8 mouse cellular contexts compared by ENCODE assay signal in the genomic region with DNA sequence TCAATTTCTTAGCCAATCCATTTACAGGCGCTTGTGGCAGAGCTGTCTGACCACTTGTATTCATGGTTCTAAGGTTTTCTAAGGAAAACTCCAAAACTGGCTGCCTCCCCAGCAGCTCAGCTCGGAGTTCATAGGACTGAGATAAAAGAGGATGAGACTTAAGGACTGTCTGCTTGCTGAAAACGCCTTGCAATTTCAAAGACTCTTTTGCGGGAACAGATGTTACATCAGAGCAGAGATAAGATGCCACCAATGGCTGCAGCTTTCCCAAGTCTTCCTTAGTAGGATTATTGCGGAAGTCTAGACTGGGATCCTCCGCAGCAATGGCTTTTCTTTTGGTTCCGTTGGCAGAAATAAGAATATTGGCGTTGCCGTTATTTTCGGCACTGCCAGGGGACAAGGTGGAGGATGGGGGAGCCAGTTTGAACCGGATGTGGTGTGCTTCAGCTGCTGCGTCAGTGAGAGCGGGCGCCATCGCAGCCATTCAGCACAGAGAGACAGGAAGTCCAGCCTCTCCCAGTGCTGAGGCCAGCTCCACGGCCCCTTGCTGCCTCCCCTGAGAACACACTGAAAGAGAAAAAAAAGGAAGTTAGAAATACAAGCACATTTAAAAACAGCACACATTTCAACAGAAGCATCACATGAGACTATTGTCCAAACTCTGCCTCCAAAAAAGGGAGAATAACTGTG. TPM values are rescaled to one million over a fixed set of nuclear protein-coding genes. Genes with fewer than 3 reads are reported as not detected.
DNase-seq lines count a peak whose midpoint lies in the region; ATAC-seq and TF ChIP-seq lines count a peak whose summit lies in the region.
"Had no signal": no experiment of that assay in that cellular context is flagged by ENCODE, and none has a peak within 500 bp of the region (broad histone marks: within the 10 kb centered on the region; RNA-seq: fewer than 3 reads in every experiment).

No protein-coding gene starts in this region.

- peaks cover 89% of the 10 kb centered on the region for H3K79me2 ChIP-seq in CH12.LX (replicated peaks; ENCODE audit: control insufficient read depth, extremely low read depth, insufficient read depth, poor library complexity, severe bottlenecking)

- in situ Hi-C loops in CH12.LX (cut with MboI; ENCODE audit: low pct_ligation_motif_present, low pct_unique_long_range_greater_than_20kb, low sequenced_read_pairs), result no loop called here

- TF ChIP-seq RAD21 in CH12.LX (IDR thresholded peaks at IDR 0.05; ENCODE audit: low read depth, low read length), result no peak; the same call in none of the 2 replicates

- peaks cover 23 to 53% of the 10 kb centered on the region in 2 experiments for H3K36me3 ChIP-seq in CH12.LX (replicated peaks in 1 of 2; ENCODE audit: control insufficient read depth in 1 of 2, insufficient read depth in 1 of 2, low read length in 1 of 2)
- H3K36me3 ChIP-seq in forebrain, embryonic 10.5 days (replicated peaks), result peaks cover 69% of the 10 kb centered on the region

- no peak for TF ChIP-seq CTCF in CH12.LX (conservative IDR thresholded peaks at IDR 0.05 in 1 of 2, IDR thresholded peaks at IDR 0.05 in 1 of 2; ENCODE audit: low read depth in 2 of 2, low read length in 2 of 2)
- TF ChIP-seq CTCF in gastrocnemius, adult 2 months (IDR thresholded peaks at IDR 0.05), result no peak

- H3K9ac ChIP-seq in CH12.LX (ENCODE audit: insufficient read depth, low read depth), result peak overlapping the region; percentile 98

- 89% methylated on average over 16 of the region's 16 CpGs for WGBS in forebrain, embryonic 10.5 days

- H3K4me2 ChIP-seq in CH12.LX (ENCODE audit: insufficient read depth, low read depth, poor library complexity, severe bottlenecking), result peak overlapping the region; percentile 100

- intact Hi-C loops in gastrocnemius, adult 2 months (cut with DNase I), result no loop called here

- H3K4me1 ChIP-seq in CH12.LX (ENCODE audit: control insufficient read depth in 1 of 2, insufficient read depth in 2 of 2), result peaks cover 13 to 79% of the 10 kb centered on the region in 2 experiments; a peak in 3 of 4 replicates
- no peaks in the 10 kb centered on the region for H3K4me1 ChIP-seq in forebrain, embryonic 10.5 days

- peak; percentile 83 for TF ChIP-seq EP300 in CH12.LX (IDR thresholded peaks at IDR 0.05; ENCODE audit: low read length)

- DNase-seq in B cell, adult 2 months, result peak; percentile 89 to 92
- peak; percentile 98 for DNase-seq in CH12.LX (ENCODE audit: extremely low read depth)
- peak; percentile 50 for DNase-seq in gastrocnemius, adult 2 months
- peak; percentile 32 to 44 for DNase-seq in layer of hippocampus, postnatal 36 days
- DNase-seq in testis, postnatal 14 days (ENCODE audit: low spot score), result no peak
- no peak for DNase-seq in forebrain, embryonic 10.5 days (ENCODE audit: extremely low spot score, low spot score)

- no peaks in the 10 kb centered on the region for H3K27me3 ChIP-seq in CH12.LX (replicated peaks)
- H3K27me3 ChIP-seq in forebrain, embryonic 10.5 days (ENCODE audit: poor library complexity, severe bottlenecking), result no peaks in the 10 kb centered on the region

- peak overlapping the region; percentile 98 for H3K27ac ChIP-seq in CH12.LX (ENCODE audit: insufficient read depth, low read depth)
- H3K27ac ChIP-seq in gastrocnemius, adult 2 months, result peak overlapping the region; percentile 80
- H3K27ac ChIP-seq in forebrain, embryonic 10.5 days, result no peak overlapping the region

- peak; percentile 100 for ATAC-seq in neutrophil, adult 5-6 weeks (ENCODE audit: extremely low read depth, insufficient number of reproducible peaks, low FRiP score, poor library complexity, severe bottlenecking)

- peak; percentile 63 for TF ChIP-seq POLR2A in CH12.LX (IDR thresholded peaks at IDR 0.05; ENCODE audit: low read depth, low read length)

- H3K9me3 ChIP-seq in CH12.LX (replicated peaks; ENCODE audit: low read length), result no peaks in the 10 kb centered on the region
- no peaks in the 10 kb centered on the region for H3K9me3 ChIP-seq in forebrain, embryonic 10.5 days

- peak overlapping the region; percentile 17 to 36 (median 30) for H3K4me3 ChIP-seq in CH12.LX (replicated peaks in 1 of 3; ENCODE audit: low read depth in 2 of 3, low read length in 2 of 3, poor library complexity in 1 of 3)
- H3K4me3 ChIP-seq in gastrocnemius, adult 2 months, result peak overlapping the region; percentile 31
- H3K4me3 ChIP-seq in forebrain, embryonic 10.5 days, result no peak overlapping the region
- H3K4me3 ChIP-seq: left cerebral cortex, adult 2 months had no signal

- dilution Hi-C loops in CH12.LX (cut with MboI; ENCODE audit: extremely low pct_ligation_motif_present, extremely low pct_unique_long_range_greater_than_20kb, low sequenced_read_pairs), result no loop called here

TF ChIP-seq in CH12.LX, 34 proteins besides CTCF, POLR2A, EP300 and RAD21:
- peak; percentile 69 for TF ChIP-seq TCF12 (IDR thresholded peaks at IDR 0.05; ENCODE audit: low read depth, low read length)
- no peak for TF ChIP-seq PAX5 (IDR thresholded peaks at IDR 0.05; ENCODE audit: low read length)
- peak; percentile 86 for TF ChIP-seq IRF4 (IDR thresholded peaks at IDR 0.05; ENCODE audit: low read depth, low read length)
- TF ChIP-seq TBP (conservative IDR thresholded peaks at IDR 0.05; ENCODE audit: low read depth, low read length), result peak; percentile 92
- no peak for TF ChIP-seq GABPA (IDR thresholded peaks at IDR 0.05; ENCODE audit: insufficient replicate concordance, low read depth, low read length)
- no peak; the same call in 1 of the 2 replicates for TF ChIP-seq E2F4 (IDR thresholded peaks at IDR 0.05; ENCODE audit: insufficient replicate concordance, low read depth, low read length)
- TF ChIP-seq ZMIZ1 (IDR thresholded peaks at IDR 0.05; ENCODE audit: low read depth, low read length), result peak; percentile 61
- TF ChIP-seq USF2 (conservative IDR thresholded peaks at IDR 0.05; ENCODE audit: low read depth, low read length), result no peak
- no peak for TF ChIP-seq JUN (IDR thresholded peaks at IDR 0.05; ENCODE audit: insufficient read depth, low read depth, low read length)
- TF ChIP-seq JUND (conservative IDR thresholded peaks at IDR 0.05; ENCODE audit: low read depth, low read length), result 0 out of 2 replicates have a peak, but pooled peaks have one; percentile 42
- peak; percentile 91 for TF ChIP-seq ZNF384 (IDR thresholded peaks at IDR 0.05; ENCODE audit: low read depth, low read length)
- TF ChIP-seq BHLHE40 (IDR thresholded peaks at IDR 0.05; ENCODE audit: low read depth, low read length), result peak; percentile 76
- peak; percentile 84; the same call in 1 of the 2 replicates for TF ChIP-seq MXI1 (IDR thresholded peaks at IDR 0.05; ENCODE audit: low read depth, low read length)
- peak; percentile 77 for TF ChIP-seq SIN3A (IDR thresholded peaks at IDR 0.05; ENCODE audit: low read length)
- peak; percentile 78 for TF ChIP-seq MAZ (IDR thresholded peaks at IDR 0.05; ENCODE audit: low read depth, low read length)
- TF ChIP-seq HCFC1 (IDR thresholded peaks at IDR 0.05; ENCODE audit: low read depth, low read length), result peak; percentile 80
- peak; percentile 82 for TF ChIP-seq ETS1 (conservative IDR thresholded peaks at IDR 0.05; ENCODE audit: low read depth, low read length)
- peak; percentile 42; the same call in 1 of the 2 replicates for TF ChIP-seq NELFE (IDR thresholded peaks at IDR 0.05; ENCODE audit: low read depth, low read length)
- TF ChIP-seq UBTF (IDR thresholded peaks at IDR 0.05; ENCODE audit: low read depth, low read length), result no peak
- TF ChIP-seq USF1 (IDR thresholded peaks at IDR 0.05; ENCODE audit: low read depth, low read length), result no peak
- TF ChIP-seq KAT2A (IDR thresholded peaks at IDR 0.05; ENCODE audit: insufficient replicate concordance, low read length), result peak; percentile 69; the same call in 1 of the 2 replicates
- no peak for TF ChIP-seq POLR2AphosphoS2 (IDR thresholded peaks at IDR 0.05; ENCODE audit: low read depth, low read length)
- no peak for TF ChIP-seq MAFK (IDR thresholded peaks at IDR 0.05; ENCODE audit: insufficient replicate concordance, low read length)
- TF ChIP-seq RCOR1 (conservative IDR thresholded peaks at IDR 0.05; ENCODE audit: low read depth, low read length), result 0 out of 2 replicates have a peak, but pooled peaks have one; percentile 20
- TF ChIP-seq CHD2 (IDR thresholded peaks at IDR 0.05; ENCODE audit: low read length), result peak; percentile 93
- TF ChIP-seq ZC3H11A (IDR thresholded peaks at IDR 0.05; ENCODE audit: low read depth, low read length), result no peak
- TF ChIP-seq NRF1 (IDR thresholded peaks at IDR 0.05; ENCODE audit: low read depth, low read length), result peak; percentile 58
- TF ChIP-seq ELF1 (IDR thresholded peaks at IDR 0.05; ENCODE audit: low read depth, low read length), result peak; percentile 93
- no peak for TF ChIP-seq ZKSCAN1 (IDR thresholded peaks at IDR 0.05; ENCODE audit: borderline replicate concordance, low read depth, low read length)
- peak; percentile 93 for TF ChIP-seq MEF2A (IDR thresholded peaks at IDR 0.05; ENCODE audit: borderline replicate concordance, low read depth, low read length)
- no peak for TF ChIP-seq SMC3 (IDR thresholded peaks at IDR 0.05; ENCODE audit: low read depth, low read length)
- TF ChIP-seq MAX (IDR thresholded peaks at IDR 0.05; ENCODE audit: low read length), result peak; percentile 76
- TF ChIP-seq MYC (IDR thresholded peaks at IDR 0.05; ENCODE audit: low read depth, low read length), result peak; percentile 96
- no peak; the same call in 1 of the 2 replicates for TF ChIP-seq CHD1 (IDR thresholded peaks at IDR 0.05; ENCODE audit: low read depth, low read length)

RNA-seq across cellular contexts. Expression of a gene that starts 43.8 kb away (rescaled TPM):
- total RNA-seq in CH12.LX (2012; rRNA removed), result 21.7 and 24.7 TPM in 2 replicates
- 12.0 and 17.3 TPM in 2 replicates for total RNA-seq in CH12.LX (2014; rRNA removed)
- 46.6 and 48.4 TPM in 2 replicates for polyA plus RNA-seq in CH12.LX (2012; ENCODE audit: insufficient read length, low read depth)
- 10 to 100 TPM; 19.8 to 20.2 TPM for total RNA-seq in gastrocnemius, adult 2 months (2021)
- 10 to 100 TPM; 68.0 to 71.7 TPM for total RNA-seq in layer of hippocampus, postnatal 36 days (2021)
- total RNA-seq in neutrophil, adult 5-6 weeks (2017), result 66.1 and 71.3 TPM in 2 replicates
- 24.5 and 25.9 TPM in 2 replicates for polyA plus RNA-seq in forebrain, embryonic 10.5 days (2016; fragmentation: Nextera tagmentation; extraction: Ambion mirVana)

Comparison
In these comparisons a context has a peak if more than half of its experiments do, and no peak if none do; other contexts are left out.
1. DNase-seq: peak in B cell, adult 2 months (2 of 2), CH12.LX (single experiment), gastrocnemius, adult 2 months (single experiment) and layer of hippocampus, postnatal 36 days (2 of 2); none in testis, postnatal 14 days (single experiment) and forebrain, embryonic 10.5 days (single experiment).